Mouse (Mus musculus): ENCODE results near the gene Usp39. TPM values are rescaled to one million over a fixed set of nuclear protein-coding genes. Genes with fewer than 3 reads are reported as not detected.

The Usp39 gene
- polyA plus RNA-seq, 1 experiment from 2014 or later: 91.6 TPM

DNA sequence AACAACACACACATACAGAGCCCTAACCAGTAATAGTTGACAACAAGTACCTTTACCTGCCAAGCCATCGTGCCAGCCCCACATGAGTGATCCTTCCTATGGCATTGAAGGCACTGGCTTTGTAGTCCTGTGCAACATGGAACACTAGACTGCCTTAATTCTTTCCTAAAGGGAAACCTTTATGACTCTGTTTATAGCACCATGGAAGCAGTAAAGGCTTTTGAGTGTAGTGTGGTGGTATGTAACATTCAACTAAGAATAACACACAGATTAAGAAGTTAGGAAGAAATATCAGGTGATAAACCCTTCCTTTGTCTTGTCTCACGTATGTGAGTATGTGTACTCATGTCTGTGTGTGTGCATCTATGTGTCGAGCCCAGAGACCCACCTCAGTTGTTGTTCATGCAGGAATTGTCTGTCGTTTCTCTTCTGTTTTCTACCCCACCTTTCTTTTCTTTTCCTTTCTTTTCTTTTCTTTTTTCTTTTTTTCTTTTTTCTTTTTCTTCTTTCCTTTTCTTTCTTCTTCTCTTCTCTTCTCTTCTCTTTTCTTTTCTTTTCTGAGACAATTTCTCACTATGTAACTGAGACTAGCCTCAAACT is 22.0 kb upstream of the Usp39 start, which contains the start of gene Rnf181:
TSS of gene Rnf181 (minus strand) at position 113 of the 600 bp plus-strand sequence.
- H3K27me3 ChIP-seq (replicated peaks; ENCODE audit: control insufficient read depth, insufficient read depth, low read length): no peaks in the 10 kb centered on the region
- H3K4me1 ChIP-seq (replicated peaks; ENCODE audit: control insufficient read depth, insufficient read depth, low read length): peaks cover 24% of the 10 kb centered on the region
- ATAC-seq (replicated peaks; ENCODE audit: low FRiP score) (no peak), DNase-seq (ENCODE audit: low spot score) (no peak)
- H3K36me3 ChIP-seq (ENCODE audit: control insufficient read depth, insufficient read depth, low read length): peaks cover 9% of the 10 kb centered on the region; the same call in 1 of the 2 replicates
- 76% methylated on average over 4 of the region's 4 CpGs for WGBS
- H3K4me2 ChIP-seq: no peak within 1 kb of the TSS
- H3K9me3 ChIP-seq (ENCODE audit: control insufficient read depth, low read length): no peaks in the 10 kb centered on the region
- H3K9ac ChIP-seq (ENCODE audit: low read depth, low read length): no peak within 1 kb of the TSS
- no peak within 1 kb of the TSS for H3K27ac ChIP-seq (ENCODE audit: low read depth, low read length)
- H3K4me3 ChIP-seq (ENCODE audit: low read depth, low read length): no peak within 1 kb of the TSS

GRCm38 (mm10) chr6:72366304-72366703 is 21.3 kb upstream of the Usp39 start:
- no peaks in the 10 kb centered on the region for H3K9me3 ChIP-seq (ENCODE audit: control insufficient read depth, low read length)
- ATAC-seq (replicated peaks; ENCODE audit: low FRiP score): no peak
- peaks cover 24% of the 10 kb centered on the region for H3K4me1 ChIP-seq (replicated peaks; ENCODE audit: control insufficient read depth, insufficient read depth, low read length)
- H3K4me2 ChIP-seq: no peak overlapping the region
- no peak overlapping the region for H3K9ac ChIP-seq (ENCODE audit: low read depth, low read length)
- WGBS: 65% methylated on average over 3 of the region's 3 CpGs
- no peak overlapping the region for H3K27ac ChIP-seq (ENCODE audit: low read depth, low read length)
- peaks cover 9% of the 10 kb centered on the region; the same call in 1 of the 2 replicates for H3K36me3 ChIP-seq (ENCODE audit: control insufficient read depth, insufficient read depth, low read length)
- H3K4me3 ChIP-seq (ENCODE audit: low read depth, low read length): no peak overlapping the region
- DNase-seq (ENCODE audit: low spot score): no peak
- no peaks in the 10 kb centered on the region for H3K27me3 ChIP-seq (replicated peaks; ENCODE audit: control insufficient read depth, insufficient read depth, low read length)

DNA sequence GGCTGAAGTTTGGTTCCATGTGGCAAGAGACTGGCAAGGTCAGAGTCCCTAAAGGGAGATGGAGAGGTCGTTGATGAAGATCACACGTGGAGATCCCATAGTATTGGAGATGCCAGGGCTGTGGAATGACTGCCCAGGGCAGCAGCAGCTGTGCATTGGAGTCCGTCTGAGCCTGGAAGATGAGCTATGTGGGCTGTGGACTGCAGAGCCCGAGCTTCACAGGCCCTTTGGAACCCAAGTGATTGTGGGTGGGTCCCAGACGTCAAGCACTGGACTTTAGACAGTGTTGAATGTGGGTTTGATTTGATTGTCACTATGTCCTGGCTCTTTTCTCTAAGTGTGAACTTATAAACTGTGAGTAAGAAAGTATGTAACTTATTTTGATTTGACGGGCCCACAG is 20.0 kb upstream of the Usp39 start:
- ATAC-seq (replicated peaks; ENCODE audit: low FRiP score): no peak
- Histone ChIP-seq H3K9ac (ENCODE audit: low read depth, low read length) (no peak overlapping the region), H3K9me3 (ENCODE audit: control insufficient read depth, low read length) (no peaks in the 10 kb centered on the region), H3K27ac (ENCODE audit: low read depth, low read length) (no peak overlapping the region), H3K4me3 (ENCODE audit: low read depth, low read length) (no peak overlapping the region), H3K4me1 (replicated peaks; ENCODE audit: control insufficient read depth, insufficient read depth, low read length) (peaks cover 27% of the 10 kb centered on the region), H3K27me3 (replicated peaks; ENCODE audit: control insufficient read depth, insufficient read depth, low read length) (no peaks in the 10 kb centered on the region), H3K36me3 (ENCODE audit: control insufficient read depth, insufficient read depth, low read length) (peaks cover 14% of the 10 kb centered on the region; the same call in 1 of the 2 replicates), H3K4me2 (no peak overlapping the region)
- WGBS: 70% methylated on average over 6 of the region's 6 CpGs
- DNase-seq (ENCODE audit: low spot score): no peak

GRCm38 (mm10) chr6:72364009-72364408 is 19.0 kb upstream of the Usp39 start:
- WGBS: 40% methylated on average over 7 of the region's 7 CpGs
- Histone ChIP-seq H3K9me3 (ENCODE audit: control insufficient read depth, low read length) (no peaks in the 10 kb centered on the region), H3K4me3 (ENCODE audit: low read depth, low read length) (no peak overlapping the region), H3K4me1 (replicated peaks; ENCODE audit: control insufficient read depth, insufficient read depth, low read length) (peaks cover 20% of the 10 kb centered on the region), H3K27ac (ENCODE audit: low read depth, low read length) (no peak overlapping the region), H3K4me2 (no peak overlapping the region), H3K27me3 (replicated peaks; ENCODE audit: control insufficient read depth, insufficient read depth, low read length) (no peaks in the 10 kb centered on the region), H3K36me3 (ENCODE audit: control insufficient read depth, insufficient read depth, low read length) (peaks cover 11% of the 10 kb centered on the region; the same call in 1 of the 2 replicates), H3K9ac (ENCODE audit: low read depth, low read length) (no peak overlapping the region)
- DNase-seq (ENCODE audit: low spot score) (no peak), ATAC-seq (replicated peaks; ENCODE audit: low FRiP score) (no peak)

GRCm38 (mm10) chr6:72362132-72363028 is 17.4 kb upstream of the Usp39 start:
- Histone ChIP-seq H3K27ac (ENCODE audit: low read depth, low read length) (peak overlapping the region; percentile 67), H3K9me3 (ENCODE audit: control insufficient read depth, low read length) (no peaks in the 10 kb centered on the region), H3K4me2 (peak overlapping the region; percentile 77), H3K4me1 (replicated peaks; ENCODE audit: control insufficient read depth, insufficient read depth, low read length) (peaks cover 33% of the 10 kb centered on the region), H3K9ac (ENCODE audit: low read depth, low read length) (peak overlapping the region; percentile 63), H3K27me3 (replicated peaks; ENCODE audit: control insufficient read depth, insufficient read depth, low read length) (no peaks in the 10 kb centered on the region), H3K4me3 (ENCODE audit: low read depth, low read length) (peak overlapping the region; percentile 64), H3K36me3 (ENCODE audit: control insufficient read depth, insufficient read depth, low read length) (peaks cover 13% of the 10 kb centered on the region)
- ATAC-seq (replicated peaks; ENCODE audit: low FRiP score) (peak; percentile 94), DNase-seq (ENCODE audit: low spot score) (peak; percentile 84)
- WGBS: under 1% methylated on average over 42 of the region's 42 CpGs

- Histone ChIP-seq H3K4me1 (replicated peaks; ENCODE audit: control insufficient read depth, insufficient read depth, low read length) (peaks cover 37% of the 10 kb centered on the region), H3K27me3 (replicated peaks; ENCODE audit: control insufficient read depth, insufficient read depth, low read length) (no peaks in the 10 kb centered on the region), H3K9me3 (ENCODE audit: control insufficient read depth, low read length) (no peaks in the 10 kb centered on the region), H3K36me3 (ENCODE audit: control insufficient read depth, insufficient read depth, low read length) (peaks cover 13% of the 10 kb centered on the region), H3K4me3 (ENCODE audit: low read depth, low read length) (peak overlapping the region; percentile 64), H3K4me2 (peak overlapping the region; percentile 77), H3K27ac (ENCODE audit: low read depth, low read length) (peak overlapping the region; percentile 8; the same call in 1 of the 2 replicates), H3K9ac (ENCODE audit: low read depth, low read length) (peak overlapping the region; percentile 63)
- DNase-seq (ENCODE audit: low spot score): no peak
- 39% methylated on average over 5 of the region's 5 CpGs for WGBS
- ATAC-seq (replicated peaks; ENCODE audit: low FRiP score): no peak
Observed at GRCm38 (mm10) chr6:72361121-72361551, 16.2 kb upstream of the Usp39 start.

- ATAC-seq (replicated peaks; ENCODE audit: low FRiP score) (no peak), DNase-seq (ENCODE audit: low spot score) (no peak)
- H3K9me3 ChIP-seq (ENCODE audit: control insufficient read depth, low read length): no peaks in the 10 kb centered on the region
- peak overlapping the region; percentile 77 for H3K4me2 ChIP-seq
- peaks cover 13% of the 10 kb centered on the region for H3K36me3 ChIP-seq (ENCODE audit: control insufficient read depth, insufficient read depth, low read length)
- no peak overlapping the region for H3K9ac ChIP-seq (ENCODE audit: low read depth, low read length)
- H3K27me3 ChIP-seq (replicated peaks; ENCODE audit: control insufficient read depth, insufficient read depth, low read length): 0 out of 2 replicates have a peak, but pooled peaks cover under 1% of the 10 kb centered on the region
- H3K4me3 ChIP-seq (ENCODE audit: low read depth, low read length): no peak overlapping the region
- no peak overlapping the region; the same call in 1 of the 2 replicates for H3K27ac ChIP-seq (ENCODE audit: low read depth, low read length)
- peaks cover 37% of the 10 kb centered on the region for H3K4me1 ChIP-seq (replicated peaks; ENCODE audit: control insufficient read depth, insufficient read depth, low read length)
- WGBS: 87% methylated on average over 7 of the region's 7 CpGs
Observed at GRCm38 (mm10) chr6:72360599-72360935, 15.6 kb upstream of the Usp39 start.

DNA sequence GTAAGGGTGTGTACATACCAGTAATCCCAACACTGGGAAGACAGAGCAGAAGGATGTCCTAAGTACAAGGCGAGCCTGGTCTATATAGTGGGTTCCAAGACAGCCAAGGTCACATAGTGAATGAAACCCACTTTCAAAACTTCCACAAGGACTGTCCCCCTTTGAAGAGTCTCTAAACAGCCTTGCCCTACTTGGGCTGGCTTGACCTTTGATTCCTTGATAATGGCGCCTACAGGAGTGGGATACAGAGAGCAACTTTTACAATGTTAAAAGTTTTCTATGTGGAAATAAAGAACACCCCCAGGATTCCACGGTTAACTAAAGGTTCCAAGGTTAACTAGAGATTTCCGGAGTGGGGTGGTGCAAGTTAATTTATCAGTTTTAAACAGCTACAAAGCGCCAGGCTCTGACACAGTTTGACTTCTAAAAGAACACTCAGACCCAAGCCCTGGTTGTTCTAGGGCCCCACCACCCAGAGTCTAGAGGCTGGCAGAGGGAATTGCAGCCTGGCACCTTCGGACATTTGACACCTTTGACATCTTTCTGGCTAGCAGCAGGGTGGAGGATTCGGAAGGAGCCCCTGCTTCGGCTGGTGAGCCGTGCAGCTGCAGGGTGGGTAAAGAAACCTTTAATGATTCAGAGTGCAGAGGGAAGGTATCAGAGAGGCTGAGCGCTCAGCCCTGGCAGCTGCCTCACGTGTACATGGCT is 15.1 kb upstream of the Usp39 start:
- DNase-seq (ENCODE audit: low spot score): no peak
- 82% methylated on average over 11 of the region's 11 CpGs for WGBS
- peaks cover 13% of the 10 kb centered on the region for H3K36me3 ChIP-seq (ENCODE audit: control insufficient read depth, insufficient read depth, low read length)
- H3K27me3 ChIP-seq (replicated peaks; ENCODE audit: control insufficient read depth, insufficient read depth, low read length): 0 out of 2 replicates have a peak, but pooled peaks cover 5% of the 10 kb centered on the region
- H3K9me3 ChIP-seq (ENCODE audit: control insufficient read depth, low read length): no peaks in the 10 kb centered on the region
- ATAC-seq (replicated peaks; ENCODE audit: low FRiP score): no peak
- H3K4me3 ChIP-seq (ENCODE audit: low read depth, low read length): no peak overlapping the region
- no peak overlapping the region for H3K9ac ChIP-seq (ENCODE audit: low read depth, low read length)
- H3K4me2 ChIP-seq: no peak overlapping the region
- peaks cover 39% of the 10 kb centered on the region for H3K4me1 ChIP-seq (replicated peaks; ENCODE audit: control insufficient read depth, insufficient read depth, low read length)
- H3K27ac ChIP-seq (ENCODE audit: low read depth, low read length): no peak overlapping the region; the same call in 1 of the 2 replicates
